Mouse (Mus musculus): ENCODE measurements around the gene Drd5.

Gene Drd5

DNA sequence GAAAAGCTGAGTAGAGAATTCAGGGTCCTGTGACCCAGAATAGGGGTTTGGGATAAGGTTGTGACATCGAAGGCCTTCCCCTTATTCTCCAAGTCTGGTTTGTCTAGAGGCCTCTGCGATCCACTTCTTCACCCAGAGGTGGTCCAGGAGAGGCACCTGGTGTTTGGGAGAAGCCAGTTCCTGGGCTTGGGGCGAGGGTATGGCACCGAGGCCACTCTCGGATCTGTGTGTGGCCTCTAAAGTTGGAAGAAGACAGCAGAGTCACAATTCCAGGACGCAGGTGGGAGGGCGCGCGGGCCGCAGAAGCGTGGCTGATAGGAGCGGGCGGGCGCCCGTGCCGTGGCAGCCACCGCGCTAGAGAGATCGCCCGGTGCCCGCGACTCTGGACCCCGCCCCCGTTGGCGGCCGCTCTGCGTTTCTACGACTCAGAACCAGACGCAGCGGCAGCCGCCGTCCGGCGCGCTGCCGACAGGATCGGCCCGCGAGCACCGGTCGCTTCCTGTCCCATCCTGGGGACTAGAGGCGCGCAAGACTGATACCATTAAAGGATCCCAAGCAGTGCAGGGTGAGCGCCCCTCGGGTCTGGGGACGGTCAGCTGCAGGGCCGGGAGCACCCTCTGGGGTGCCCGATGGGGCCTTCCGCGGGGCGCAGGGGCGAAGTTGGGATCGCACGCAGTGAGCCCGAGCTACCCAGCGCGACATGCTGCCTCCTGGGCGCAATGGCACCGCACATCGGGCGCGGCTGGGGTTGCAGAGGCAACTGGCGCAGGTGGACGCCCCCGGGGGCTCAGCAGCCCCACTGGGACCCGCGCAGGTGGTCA lies at the start of gene Drd5:
Gene Drd5 (plus strand): TSS at position 402 of the 821 bp plus-strand sequence.
- no peak for DNase-seq (ENCODE audit: extremely low spot score, low read depth, low spot score)

DNA sequence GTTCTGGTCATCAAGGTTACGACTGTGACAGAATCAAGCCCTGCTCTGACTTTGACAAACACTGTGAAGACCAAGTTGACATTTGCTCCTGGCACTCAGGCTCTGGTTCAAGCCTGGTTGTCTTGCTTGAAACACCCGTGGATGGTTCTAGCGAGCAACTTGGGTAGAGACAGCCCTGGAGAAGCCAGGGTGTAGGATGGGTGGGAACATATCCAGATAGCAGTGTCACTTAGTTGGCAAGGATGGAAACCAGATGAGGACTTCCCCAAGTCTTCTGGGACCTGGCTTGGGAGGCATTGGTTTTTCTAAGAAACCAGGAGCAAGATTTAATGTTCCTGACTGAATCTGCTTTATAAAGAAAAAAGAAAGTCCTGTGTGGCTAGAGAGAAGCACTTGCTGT lies 48.2 kb upstream of the Drd5 start:
- no peak for DNase-seq (ENCODE audit: extremely low spot score, low read depth, low spot score)

GRCm38 (mm10) chr5:38273831-38274230 lies 45.3 kb upstream of the Drd5 start:
- DNase-seq (ENCODE audit: extremely low spot score, low read depth, low spot score), result no peak

DNA sequence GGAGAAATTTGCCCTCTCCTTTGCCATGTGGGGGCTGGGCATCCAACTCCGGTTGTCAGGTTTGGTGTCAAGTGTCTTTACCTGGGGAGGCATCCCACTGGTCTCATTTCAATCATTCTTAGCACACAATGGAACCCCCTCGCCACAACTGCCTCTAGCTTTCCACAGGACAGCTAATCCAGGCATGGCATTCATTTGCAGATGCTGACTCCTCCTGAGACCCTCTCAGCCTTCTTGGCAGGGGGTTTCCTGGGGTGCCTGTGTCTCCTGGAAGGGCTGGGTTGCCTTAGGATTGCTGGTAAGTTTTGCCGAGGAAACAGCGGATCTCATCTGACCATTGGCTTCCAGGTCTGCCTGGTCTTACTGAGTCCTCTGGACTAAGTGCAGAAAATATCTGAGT lies 43.4 kb upstream of the Drd5 start, which contains the start of gene Otop1:
Gene Otop1 (plus strand): TSS at position 202 of the 400 bp plus-strand sequence.
- no peak for DNase-seq (ENCODE audit: extremely low spot score, low read depth, low spot score)

DNA sequence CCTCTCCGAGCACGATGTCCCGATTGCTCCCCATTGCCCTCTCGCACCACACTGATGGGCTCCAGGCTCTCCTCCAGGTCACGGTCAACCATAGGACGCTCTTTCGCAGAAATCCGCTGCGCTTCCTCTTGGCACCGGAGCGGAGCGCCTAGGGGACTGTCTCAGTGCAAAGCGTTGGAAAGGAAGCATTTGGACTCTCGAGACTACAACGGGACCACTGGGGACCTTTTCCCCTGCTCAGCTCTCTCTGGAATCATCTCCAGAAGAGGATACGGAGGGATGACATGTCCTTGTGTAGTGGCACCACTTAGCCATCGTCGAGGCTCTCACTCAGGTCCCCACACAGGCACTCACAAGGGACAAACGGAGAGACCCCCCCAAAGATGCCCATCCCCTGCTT lies 42.7 kb upstream of the Drd5 start:
- DNase-seq (ENCODE audit: extremely low spot score, low read depth, low spot score), result no peak

- DNase-seq (ENCODE audit: extremely low spot score, low read depth, low spot score), result no peak
Measured at GRCm38 (mm10) chr5:38277098-38277866, 41.9 kb upstream of the Drd5 start.

- DNase-seq (ENCODE audit: extremely low spot score, low read depth, low spot score), result no peak
Measured at GRCm38 (mm10) chr5:38277936-38278600, 41.1 kb upstream of the Drd5 start.

- no peak for DNase-seq (ENCODE audit: extremely low spot score, low read depth, low spot score)
Measured at GRCm38 (mm10) chr5:38280075-38280474, 39.1 kb upstream of the Drd5 start.

- no peak for DNase-seq (ENCODE audit: extremely low spot score, low read depth, low spot score)
Measured at GRCm38 (mm10) chr5:38285724-38286123, 33.4 kb upstream of the Drd5 start.

DNA sequence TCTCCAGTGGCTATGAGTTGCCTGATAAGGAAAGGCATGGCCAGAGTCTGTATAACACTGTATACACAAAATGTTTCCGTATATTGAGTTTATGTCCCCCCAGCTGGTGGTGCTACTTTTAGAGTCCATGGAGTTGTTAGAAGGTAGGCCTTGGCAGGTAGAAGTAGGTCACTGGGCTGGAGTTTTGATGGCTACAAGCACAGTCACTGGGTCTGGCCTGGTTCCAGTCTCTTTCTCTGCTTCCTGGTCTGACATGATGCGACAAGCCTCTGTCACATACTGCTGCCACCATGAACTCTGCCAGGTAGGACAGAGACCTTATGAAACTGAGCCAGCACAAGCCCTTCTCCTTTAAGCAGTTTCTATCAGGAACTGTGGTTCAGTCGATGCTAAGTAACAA lies 30.7 kb upstream of the Drd5 start:
- no peak for DNase-seq (ENCODE audit: extremely low spot score, low read depth, low spot score)

GRCm38 (mm10) chr5:38301761-38302411 lies 17.3 kb upstream of the Drd5 start:
- no peak for DNase-seq (ENCODE audit: extremely low spot score, low read depth, low spot score)

GRCm38 (mm10) chr5:38302651-38303050 lies 16.5 kb upstream of the Drd5 start:
- no peak for DNase-seq (ENCODE audit: extremely low spot score, low read depth, low spot score)

GRCm38 (mm10) chr5:38305241-38305640 lies 13.9 kb upstream of the Drd5 start:
- no peak for DNase-seq (ENCODE audit: extremely low spot score, low read depth, low spot score)

DNA sequence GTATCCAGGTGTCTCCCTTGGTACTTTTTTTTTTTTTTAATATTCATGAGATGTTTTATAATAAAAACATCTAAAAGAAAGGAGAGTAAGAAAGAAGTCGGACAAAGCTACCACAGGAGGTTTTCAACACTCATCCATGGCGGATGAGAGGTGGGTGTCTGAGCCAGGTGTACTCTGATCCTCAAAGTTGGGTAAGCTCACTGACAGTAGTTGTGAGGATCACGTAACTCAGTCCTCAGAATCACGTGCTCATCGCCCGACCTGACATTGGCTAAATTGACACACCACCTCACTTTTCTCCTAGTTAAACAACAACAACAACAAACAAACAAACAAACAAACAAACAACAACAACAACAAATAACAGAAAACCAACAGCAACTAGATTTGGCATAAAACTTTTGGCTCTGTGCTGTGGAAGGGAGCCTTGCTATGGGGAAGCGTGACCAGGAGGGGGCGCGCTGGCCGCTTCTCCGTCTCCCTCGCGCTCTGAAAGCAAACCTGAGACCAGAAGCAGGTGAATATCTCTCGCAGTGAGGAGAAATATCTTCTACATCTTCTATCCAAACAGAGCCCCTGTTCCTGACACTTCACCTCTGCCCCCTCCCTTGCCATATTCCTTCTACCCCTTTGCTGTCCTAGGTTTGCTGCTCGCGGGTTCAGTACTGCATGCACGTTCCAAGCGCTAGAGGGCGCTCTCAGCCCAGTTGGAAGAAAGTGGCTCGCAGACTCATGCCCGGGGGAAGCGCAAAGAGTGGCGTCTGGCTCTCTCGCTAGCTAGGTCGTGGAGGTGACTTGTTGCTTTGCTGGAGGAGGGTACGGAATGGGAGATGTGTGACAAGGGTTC lies 11.7 kb upstream of the Drd5 start:
- DNase-seq (ENCODE audit: extremely low spot score, low read depth, low spot score), result peak; percentile 83

DNA sequence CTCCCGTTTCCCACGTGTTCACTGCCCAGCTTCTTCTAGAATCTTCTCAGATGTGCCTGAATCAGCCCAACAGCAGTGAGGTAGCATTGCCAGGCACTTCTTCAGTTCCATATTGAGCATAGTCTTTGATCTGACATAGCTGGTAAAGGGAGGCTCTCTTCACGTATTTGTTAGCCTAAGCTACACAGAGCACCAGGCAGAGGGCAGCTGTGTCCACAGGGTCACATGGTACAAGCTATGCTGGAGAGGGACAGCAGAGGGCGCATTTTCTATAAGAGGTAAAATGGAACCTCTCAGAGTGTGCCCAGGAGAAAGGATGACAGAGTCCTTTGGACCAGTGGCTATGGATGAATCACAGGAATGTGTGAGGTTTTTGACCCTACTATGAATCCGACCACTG lies 10.3 kb upstream of the Drd5 start:
- no peak for DNase-seq (ENCODE audit: extremely low spot score, low read depth, low spot score)

GRCm38 (mm10) chr5:38309795-38310194 lies 9.4 kb upstream of the Drd5 start:
- no peak for DNase-seq (ENCODE audit: extremely low spot score, low read depth, low spot score)

DNA sequence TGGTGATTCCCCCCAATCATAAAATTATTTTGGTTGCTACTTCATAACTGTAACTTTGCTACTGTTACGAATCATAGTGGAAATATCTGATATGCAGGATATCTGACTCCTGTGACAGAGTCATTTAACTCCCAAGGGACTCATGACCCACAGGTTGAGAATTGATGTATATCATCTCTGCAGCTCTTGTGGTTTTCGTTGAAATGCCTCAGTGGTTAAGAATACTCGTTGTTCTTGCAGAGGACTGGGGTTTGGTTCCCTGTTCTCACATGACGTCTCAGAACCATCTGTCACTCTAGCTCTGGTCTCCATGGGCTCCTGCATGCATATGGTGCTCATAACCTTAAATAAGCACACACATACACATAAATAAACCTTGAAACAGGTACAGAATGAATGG lies 14.2 kb downstream of the Drd5 start:
- DNase-seq (ENCODE audit: extremely low spot score, low read depth, low spot score), result no peak

- DNase-seq (ENCODE audit: extremely low spot score, low read depth, low spot score), result no peak
Measured at GRCm38 (mm10) chr5:38334582-38334981, 15.4 kb downstream of the Drd5 start.

GRCm38 (mm10) chr5:38343101-38343500 lies 23.9 kb downstream of the Drd5 start:
- DNase-seq (ENCODE audit: extremely low spot score, low read depth, low spot score), result no peak

Data from hindlimb bud, embryonic 11.5 days (tissue).